ENCODE assay signal across 8 mouse cellular contexts in the genomic region with DNA sequence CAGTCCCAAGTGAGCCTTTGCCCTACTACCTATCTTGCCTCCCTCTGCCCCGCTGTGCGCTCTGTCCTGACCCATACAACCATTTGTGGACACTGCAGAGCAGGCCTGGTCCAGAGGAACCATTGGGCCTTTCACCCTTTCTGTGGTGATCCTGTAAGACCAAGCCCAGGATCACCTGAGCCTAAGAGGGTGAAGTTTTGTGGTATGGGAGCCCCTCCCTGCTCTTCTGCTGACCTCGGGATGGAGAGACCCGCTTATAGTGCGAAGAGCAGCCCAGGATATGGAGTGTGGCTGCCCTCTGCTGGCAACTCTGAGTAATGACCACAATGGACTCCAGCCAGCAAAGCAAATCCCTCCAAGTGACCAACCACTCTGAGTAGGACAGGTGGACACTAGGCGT. TPM values are rescaled to one million over a fixed set of nuclear protein-coding genes. Genes with fewer than 3 reads are reported as not detected.
DNase-seq lines count a peak whose midpoint lies in the region; ATAC-seq lines count a peak whose summit lies in the region.

No protein-coding gene starts in this region.

- intact Hi-C loops in gastrocnemius, postnatal 14 days (cut with DNase I; ENCODE audit: low total_unique reads) = no loop called here

- H3K27me3 ChIP-seq in intestine, embryonic 16.5 days (replicated peaks; ENCODE audit: control insufficient read depth, insufficient read depth, low read length) = no peaks in the 10 kb centered on the region
- peaks cover 7% of the 10 kb centered on the region for H3K27me3 ChIP-seq in limb, embryonic 12.5 days
- H3K27me3 ChIP-seq in midbrain, embryonic 15.5 days (replicated peaks) = peaks cover 16% of the 10 kb centered on the region; the same call in 1 of the 2 replicates

- no peaks in the 10 kb centered on the region for H3K36me3 ChIP-seq in intestine, embryonic 16.5 days (ENCODE audit: control insufficient read depth, insufficient read depth, low read length)
- H3K36me3 ChIP-seq in limb, embryonic 12.5 days = no peaks in the 10 kb centered on the region
- no peaks in the 10 kb centered on the region for H3K36me3 ChIP-seq in midbrain, embryonic 15.5 days (replicated peaks)

- no peak overlapping the region for H3K9ac ChIP-seq in intestine, embryonic 16.5 days (ENCODE audit: low read depth, low read length)
- no peak overlapping the region for H3K9ac ChIP-seq in limb, embryonic 12.5 days (replicated peaks)
- no peak overlapping the region for H3K9ac ChIP-seq in midbrain, embryonic 15.5 days

- H3K4me3 ChIP-seq in intestine, embryonic 16.5 days (ENCODE audit: low read length) = no peak overlapping the region
- no peak overlapping the region for H3K4me3 ChIP-seq in limb, embryonic 12.5 days (replicated peaks)
- H3K4me3 ChIP-seq in midbrain, embryonic 15.5 days = no peak overlapping the region

- ATAC-seq in intestine, embryonic 16.5 days = peak; percentile 44
- ATAC-seq in limb, embryonic 12.5 days (ENCODE audit: insufficient number of reproducible peaks, insufficient read depth, low FRiP score, low TSS enrichment, low read depth) = peak; percentile 35; the same call in 1 of the 2 replicates
- peak; percentile 72; the same call in 1 of the 2 replicates for ATAC-seq in midbrain, embryonic 15.5 days (replicated peaks)

- no peak overlapping the region for H3K4me2 ChIP-seq in intestine, embryonic 16.5 days (ENCODE audit: low read depth, low read length)
- no peak overlapping the region for H3K4me2 ChIP-seq in limb, embryonic 12.5 days
- no peak overlapping the region for H3K4me2 ChIP-seq in midbrain, embryonic 15.5 days

- 33% methylated on average over 6 of the region's 6 CpGs for WGBS in intestine, embryonic 16.5 days
- 31% methylated on average over 6 of the region's 6 CpGs for WGBS in limb, embryonic 12.5 days
- WGBS in midbrain, embryonic 15.5 days = 34% methylated on average over 6 of the region's 6 CpGs

- no peaks in the 10 kb centered on the region for H3K4me1 ChIP-seq in intestine, embryonic 16.5 days (ENCODE audit: control insufficient read depth, insufficient read depth, low read length)
- peaks cover 14% of the 10 kb centered on the region for H3K4me1 ChIP-seq in limb, embryonic 12.5 days (replicated peaks)
- peaks cover 2% of the 10 kb centered on the region; the same call in 1 of the 2 replicates for H3K4me1 ChIP-seq in midbrain, embryonic 15.5 days

- H3K9me3 ChIP-seq in intestine, embryonic 16.5 days (ENCODE audit: control insufficient read depth, low read length) = no peaks in the 10 kb centered on the region
- no peaks in the 10 kb centered on the region for H3K9me3 ChIP-seq in limb, embryonic 12.5 days
- H3K9me3 ChIP-seq in midbrain, embryonic 15.5 days = no peaks in the 10 kb centered on the region

- DNase-seq in 3T3-L1 (ENCODE audit: low read depth, low spot score) = peak; percentile 68
- peak; percentile 54 for DNase-seq in MN1 (ENCODE audit: low spot score)
- peak; percentile 70 to 78 for DNase-seq in cerebellum, postnatal 25 days
- DNase-seq in gastrocnemius, postnatal 14 days = peak; percentile 35
- peak; percentile 29 for DNase-seq in thymus, postnatal 0 days (ENCODE audit: low spot score)

- no peak overlapping the region for H3K27ac ChIP-seq in intestine, embryonic 16.5 days (ENCODE audit: low read length)
- no peak overlapping the region for H3K27ac ChIP-seq in limb, embryonic 12.5 days
- H3K27ac ChIP-seq in midbrain, embryonic 15.5 days = no peak overlapping the region

RNA-seq across cellular contexts. Expression of gene Ttc34, which starts 11.6 kb away (rescaled TPM):
- not detected for total RNA-seq in gastrocnemius, postnatal 14 days (2021)
- 0.06 and 0.12 TPM in 2 replicates for polyA plus RNA-seq in intestine, embryonic 16.5 days (2015; fragmentation: Nextera tagmentation; extraction: Ambion mirVana)
- 0.23 and 0.54 TPM in 2 replicates for polyA plus RNA-seq in limb, embryonic 12.5 days (2016; fragmentation: Nextera tagmentation; extraction: Ambion mirVana)
- 1.6 and 1.7 TPM in 2 replicates for polyA plus RNA-seq in midbrain, embryonic 15.5 days (2015; fragmentation: Nextera tagmentation; extraction: Ambion mirVana)
- 0.03 and 0.04 TPM in 2 replicates for polyA plus RNA-seq in thymus, postnatal 0 days (2015; fragmentation: Nextera tagmentation; extraction: Ambion mirVana)

RNA-seq across cellular contexts. Expression of gene Mmel1, which starts 43.7 kb away (rescaled TPM):
- total RNA-seq in gastrocnemius, postnatal 14 days (2021) = under 1 TPM; 0.49 to 0.68 TPM
- polyA plus RNA-seq in intestine, embryonic 16.5 days (2015; fragmentation: Nextera tagmentation; extraction: Ambion mirVana) = 0.10 and 0.39 TPM in 2 replicates
- 0.11 and 0.19 TPM in 2 replicates for polyA plus RNA-seq in limb, embryonic 12.5 days (2016; fragmentation: Nextera tagmentation; extraction: Ambion mirVana)
- polyA plus RNA-seq in midbrain, embryonic 15.5 days (2015; fragmentation: Nextera tagmentation; extraction: Ambion mirVana) = 0.31 and 0.49 TPM in 2 replicates
- 0.22 and 0.26 TPM in 2 replicates for polyA plus RNA-seq in thymus, postnatal 0 days (2015; fragmentation: Nextera tagmentation; extraction: Ambion mirVana)
